Mouse (Mus musculus) E14TG2a.4 (cell line): ENCODE data around the gene Pced1a.

ENCODE experiments used
- CTCF ChIP-seq: conservative IDR thresholded peaks from 2 replicates; pipeline ENCODE4 v1.5.1; 2014; ENCODE audit warnings: low read length
- NANOG ChIP-seq: IDR thresholded peaks from 2 replicates; pipeline ENCODE4 v1.6.1; 2014; ENCODE audit warnings: borderline replicate concordance, low read length, mixed read lengths

- peak; percentile 37 for TF ChIP-seq CTCF
- no peak for TF ChIP-seq NANOG
Observed at GRCm38 (mm10) chr2:130388796-130389195, 35.7 kb downstream of the Pced1a start.
